Mouse (Mus musculus): ENCODE results near the gene Pdk2. TPM values are rescaled to one million over a fixed set of nuclear protein-coding genes. Genes with fewer than 3 reads are reported as not detected.
A peak's percentile ranks its signal among the peaks of the same experiment; 100 is the strongest.

Pdk2 gene
- total RNA-seq, 2 experiments from 2014 or later, result 137 to 142 TPM

GRCm38 (mm10) chr11:95071266-95071665 lies 30.1 kb upstream of the Pdk2 start:
- no peak for DNase-seq (ENCODE audit: low spot score in 2 of 2)

GRCm38 (mm10) chr11:95070140-95071107 lies 29.3 kb upstream of the Pdk2 start:
- no peak for DNase-seq (ENCODE audit: low spot score in 2 of 2)

- DNase-seq (ENCODE audit: low spot score in 2 of 2), result no peak
These were observed 28.2 kb upstream of the Pdk2 start for GRCm38 (mm10) chr11:95069226-95069957.

- DNase-seq (ENCODE audit: low spot score in 2 of 2), result no peak
These were observed 15.8 kb upstream of the Pdk2 start for GRCm38 (mm10) chr11:95056768-95057501.

- DNase-seq (ENCODE audit: low spot score in 2 of 2), result no peak
These were observed 11.9 kb upstream of the Pdk2 start for GRCm38 (mm10) chr11:95053062-95053461.

- DNase-seq (ENCODE audit: low spot score in 2 of 2), result peak in 1 of 2 experiments; percentile 68
These were observed 6.0 kb upstream of the Pdk2 start for GRCm38 (mm10) chr11:95046980-95047680.

GRCm38 (mm10) chr11:95044185-95044870 lies 3.2 kb upstream of the Pdk2 start:
- DNase-seq (ENCODE audit: low spot score in 2 of 2), result no peak

- no peak for DNase-seq (ENCODE audit: low spot score in 2 of 2)
These were observed 2.5 kb upstream of the Pdk2 start for GRCm38 (mm10) chr11:95043608-95044007.

- DNase-seq (ENCODE audit: low spot score in 2 of 2), result no peak
These were observed 1.9 kb upstream of the Pdk2 start for GRCm38 (mm10) chr11:95043060-95043459.

GRCm38 (mm10) chr11:95042096-95042495 lies 942 bp upstream of the Pdk2 start:
- DNase-seq (ENCODE audit: low spot score in 2 of 2), result peak; percentile 72 to 92

- peak in 1 of 2 experiments; percentile 51 for DNase-seq (ENCODE audit: low spot score in 2 of 2)
These were observed 539 bp downstream of the Pdk2 start for GRCm38 (mm10) chr11:95040491-95041138.

- DNase-seq (ENCODE audit: low spot score in 2 of 2), result no peak
These were observed 1.4 kb downstream of the Pdk2 start for GRCm38 (mm10) chr11:95039766-95040165.

- no peak for DNase-seq (ENCODE audit: low spot score in 2 of 2)
These were observed 2.1 kb downstream of the Pdk2 start for GRCm38 (mm10) chr11:95038818-95039655.

GRCm38 (mm10) chr11:95038156-95038817 lies 2.9 kb downstream of the Pdk2 start:
- DNase-seq (ENCODE audit: low spot score in 2 of 2), result peak in 1 of 2 experiments; percentile 52

- DNase-seq (ENCODE audit: low spot score in 2 of 2), result no peak
These were observed 3.8 kb downstream of the Pdk2 start for GRCm38 (mm10) chr11:95037306-95037705.

- no peak for DNase-seq (ENCODE audit: low spot score in 2 of 2)
These were observed 4.6 kb downstream of the Pdk2 start for GRCm38 (mm10) chr11:95036521-95036920.

- DNase-seq (ENCODE audit: low spot score in 2 of 2), result peak in 1 of 2 experiments; percentile 60
These were observed 6.3 kb downstream of the Pdk2 start for GRCm38 (mm10) chr11:95034902-95035301.

- DNase-seq (ENCODE audit: low spot score in 2 of 2), result no peak
These were observed 7.5 kb downstream of the Pdk2 start for GRCm38 (mm10) chr11:95033617-95034016.
